Mouse (Mus musculus) ES-Bruce4 (cell line): ENCODE data around the gene Ppm1e.

Source experiments
- CTCF ChIP-seq: IDR thresholded peaks from one replicate; pipeline ENCODE4 v1.8.1; 2011; ENCODE audit warnings: low read depth, low read length
- POLR2A ChIP-seq: IDR thresholded peaks from one replicate; pipeline ENCODE4 v1.8.1; 2011; ENCODE audit warnings: low read length; ENCODE audit not compliant: insufficient read depth

DNA sequence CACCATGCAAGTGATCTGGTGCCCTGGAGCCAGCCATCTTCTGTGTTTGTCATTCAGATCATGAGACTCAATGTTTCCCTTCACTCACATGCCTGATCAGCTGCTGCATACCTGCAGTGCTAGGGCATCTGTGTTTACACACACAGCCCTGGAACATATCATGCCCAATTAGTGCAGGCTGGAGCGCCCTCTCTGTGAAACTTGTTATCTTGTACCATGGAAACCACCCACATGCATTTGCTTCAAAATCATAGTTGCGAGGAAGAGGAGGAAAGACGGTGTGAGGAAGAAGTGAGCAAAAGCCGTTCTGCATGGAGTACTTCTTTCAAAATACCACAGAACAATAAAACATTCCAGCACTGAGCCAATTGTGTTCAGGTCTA is 118.0 kb downstream of the Ppm1e start:
- TF ChIP-seq CTCF: no peak
- no peak for TF ChIP-seq POLR2A
